Mouse (Mus musculus) lung, postnatal 0 days (tissue): ENCODE results near the gene Tanc1. TPM values are rescaled to one million over a fixed set of nuclear protein-coding genes. Genes with fewer than 3 reads are reported as not detected.
"Not testable (repeated sequence)": the region's sequence is repeated elsewhere in the genome, so short reads cannot be mapped to it uniquely, and the experiment has no call there.

ENCODE experiments used
- ATAC-seq: fragments of 200-750 bp; cut with Nextera tagmentation; 2 replicates; pipeline ENCODE4 v1.8.0; 2017; ENCODE audit warnings: moderate library complexity
- DNase-seq: peaks from one replicate; pipeline ENCODE4 v3.0.0-alpha.2; 2016; ENCODE audit warnings: low spot score
- H3K27ac ChIP-seq: fragments of 300-500 bp; sonication (generic); 2 replicates; pipeline ENCODE4 v1.5.1; 2014; ENCODE audit warnings: antibody characterized with exemption, mild to moderate bottlenecking, low read length, mixed read lengths
- H3K27me3 ChIP-seq: fragments of 300-500 bp; sonication (generic); replicated peaks from 2 replicates; pipeline ENCODE4 v1.6.1; 2014; ENCODE audit warnings: low read length, mixed read lengths; ENCODE audit not compliant: insufficient read depth
- H3K36me3 ChIP-seq: fragments of 300-500 bp; sonication (generic); 2 replicates; pipeline ENCODE4 v1.6.1; 2014; ENCODE audit warnings: low read length, mixed read lengths; ENCODE audit not compliant: insufficient read depth
- H3K4me1 ChIP-seq: fragments of 300-500 bp; sonication (generic); 2 replicates; pipeline ENCODE4 v1.6.1; 2014; ENCODE audit warnings: antibody characterized with exemption, low read depth, low read length, mixed read lengths; ENCODE audit not compliant: insufficient read depth
- H3K4me2 ChIP-seq: fragments of 300-500 bp; sonication (generic); replicated peaks from 2 replicates; pipeline ENCODE4 v1.6.1; 2014; ENCODE audit warnings: low read depth, mild to moderate bottlenecking, low read length, moderate library complexity, mixed read lengths
- H3K4me3 ChIP-seq: fragments of 300-500 bp; sonication (generic); 2 replicates; pipeline ENCODE4 v1.5.1; 2014; ENCODE audit warnings: low read depth, low read length
- H3K9ac ChIP-seq: fragments of 300-500 bp; sonication (generic); replicated peaks from 2 replicates; pipeline ENCODE4 v1.6.1; 2014; ENCODE audit warnings: low read depth, mild to moderate bottlenecking
- H3K9me3 ChIP-seq: fragments of 300-500 bp; sonication (generic); 2 replicates; pipeline ENCODE4 v1.6.1; 2016; ENCODE audit warnings: low read length, mixed read lengths
- CTCF ChIP-seq: IDR thresholded peaks from 2 replicates; pipeline ENCODE4 v1.5.1; 2016; ENCODE audit warnings: antibody characterized with exemption, mild to moderate bottlenecking
- EP300 ChIP-seq: IDR thresholded peaks from 2 replicates; pipeline ENCODE4 v1.6.1; 2016; ENCODE audit warnings: antibody characterized with exemption, mild to moderate bottlenecking, control low read depth
- WGBS: fragments of 180-500 bp; shearing (Covaris S2); extraction: QIAGEN DNeasy Blood & Tissue Kit; methylation state at CpG from one replicate; pipeline ENCODE4 v1.1.7; 2014; 5-methylcytosine and 5-hydroxymethylcytosine counted together
- polyA plus RNA-seq: library from polyadenylated mRNA; unstranded; fragments of >200 nt; fragmentation: Nextera tagmentation; extraction: Ambion mirVana; gene quantifications from 2 replicates; pipeline ENCODE4 v1.2.1, GENCODE M21; 2015

The Tanc1 gene
- polyA plus RNA-seq, 1 experiment from 2014 or later, result 20.9 TPM

- TF ChIP-seq EP300, result no peak
- TF ChIP-seq CTCF, result no peak
- no peak overlapping the region for H3K27ac ChIP-seq
- DNase-seq, result no peak
- H3K9me3 ChIP-seq, result no peaks in the 10 kb centered on the region
- 86% methylated on average over 6 of the region's 6 CpGs for WGBS
- peaks cover 25% of the 10 kb centered on the region for H3K36me3 ChIP-seq
- no peak for ATAC-seq
- no peak overlapping the region for H3K4me3 ChIP-seq
- no peaks in the 10 kb centered on the region for H3K27me3 ChIP-seq
- H3K9ac ChIP-seq, result no peak overlapping the region
- no peaks in the 10 kb centered on the region for H3K4me1 ChIP-seq
- H3K4me2 ChIP-seq, result no peak overlapping the region
Measured at GRCm38 (mm10) chr2:59843848-59844247, 232.0 kb downstream of the Tanc1 start.

GRCm38 (mm10) chr2:59851885-59852284, 240.0 kb downstream of the Tanc1 start:
- WGBS, result 70% methylated on average over 3 of the region's 5 CpGs
- not testable (repeated sequence) for H3K4me1 ChIP-seq, H3K4me2 ChIP-seq, DNase-seq, H3K27ac ChIP-seq, H3K9me3 ChIP-seq, H3K27me3 ChIP-seq, H3K36me3 ChIP-seq, H3K9ac ChIP-seq, ATAC-seq, H3K4me3 ChIP-seq

- Histone ChIP-seq H3K36me3 (no peaks in the 10 kb centered on the region), H3K27me3 (no peaks in the 10 kb centered on the region), H3K4me3 (no peak overlapping the region), H3K27ac (no peak overlapping the region), H3K4me1 (no peaks in the 10 kb centered on the region), H3K9me3 (no peaks in the 10 kb centered on the region), H3K4me2 (no peak overlapping the region), H3K9ac (no peak overlapping the region)
- no peak for DNase-seq
- ATAC-seq, result no peak
- no peak for TF ChIP-seq CTCF
- no peak for TF ChIP-seq EP300
- WGBS, result 94% methylated on average over 11 of the region's 11 CpGs
Measured at GRCm38 (mm10) chr2:59852916-59853315, 241.1 kb downstream of the Tanc1 start.

GRCm38 (mm10) chr2:59853543-59853942, 241.7 kb downstream of the Tanc1 start:
- TF ChIP-seq EP300 (no peak), CTCF (no peak; the same call in 1 of the 2 replicates)
- H3K27me3 ChIP-seq, result no peaks in the 10 kb centered on the region
- no peaks in the 10 kb centered on the region for H3K9me3 ChIP-seq
- no peak for DNase-seq
- no peak for ATAC-seq
- H3K36me3 ChIP-seq, result no peaks in the 10 kb centered on the region
- H3K9ac ChIP-seq, result no peak overlapping the region
- no peak overlapping the region for H3K4me2 ChIP-seq
- H3K4me3 ChIP-seq, result no peak overlapping the region
- WGBS, result 81% methylated on average over 10 of the region's 10 CpGs
- no peak overlapping the region for H3K27ac ChIP-seq
- H3K4me1 ChIP-seq, result no peaks in the 10 kb centered on the region

- Histone ChIP-seq H3K9me3 (no peaks in the 10 kb centered on the region), H3K27ac (no peak overlapping the region), H3K4me2 (no peak overlapping the region), H3K4me1 (no peaks in the 10 kb centered on the region), H3K27me3 (no peaks in the 10 kb centered on the region), H3K4me3 (no peak overlapping the region), H3K36me3 (no peaks in the 10 kb centered on the region), H3K9ac (no peak overlapping the region)
- 80% methylated on average over 9 of the region's 9 CpGs for WGBS
- no peak for TF ChIP-seq EP300
- no peak for TF ChIP-seq CTCF
- no peak for DNase-seq
- ATAC-seq, result no peak
Measured at GRCm38 (mm10) chr2:59854363-59854762, 242.5 kb downstream of the Tanc1 start.

- ATAC-seq (no peak), DNase-seq (no peak)
- TF ChIP-seq CTCF, result no peak
- Histone ChIP-seq H3K27me3 (no peaks in the 10 kb centered on the region), H3K4me1 (no peaks in the 10 kb centered on the region), H3K4me3 (no peak overlapping the region), H3K36me3 (peaks cover 6% of the 10 kb centered on the region; the same call in 1 of the 2 replicates), H3K27ac (no peak overlapping the region), H3K4me2 (no peak overlapping the region), H3K9me3 (no peaks in the 10 kb centered on the region), H3K9ac (no peak overlapping the region)
- WGBS, result 85% methylated on average over 6 of the region's 6 CpGs
Measured at GRCm38 (mm10) chr2:59862618-59863017, 250.8 kb downstream of the Tanc1 start.

- Histone ChIP-seq H3K4me3 (no peak overlapping the region), H3K9me3 (no peaks in the 10 kb centered on the region), H3K4me1 (no peaks in the 10 kb centered on the region), H3K36me3 (peaks cover 20% of the 10 kb centered on the region), H3K27me3 (no peaks in the 10 kb centered on the region), H3K9ac (no peak overlapping the region), H3K4me2 (no peak overlapping the region), H3K27ac (no peak overlapping the region)
- no peak for TF ChIP-seq EP300
- TF ChIP-seq CTCF, result no peak
- WGBS, result 88% methylated on average over 6 of the region's 6 CpGs
- no peak for ATAC-seq
- no peak for DNase-seq
Measured at GRCm38 (mm10) chr2:59870526-59870925, 258.7 kb downstream of the Tanc1 start.
